Mouse (Mus musculus) heart, postnatal 0 days (tissue): ENCODE data around the gene Hspd1. TPM values are rescaled to one million over a fixed set of nuclear protein-coding genes. Genes with fewer than 3 reads are reported as not detected.

Experiments used
- ATAC-seq: fragments of 200-750 bp; cut with Nextera tagmentation; 2 replicates; pipeline ENCODE4 v1.8.0; 2017; ENCODE audit warnings: low read depth, moderate number of reproducible peaks, moderate library complexity; ENCODE audit not compliant: insufficient read depth
- DNase-seq: peaks from one replicate; pipeline ENCODE4 v3.0.0-alpha.2; 2016; ENCODE audit warnings: low spot score
- H3K27ac ChIP-seq: fragments of 300-500 bp; sonication (generic); 2 replicates; pipeline ENCODE4 v1.5.1; 2014; ENCODE audit warnings: low read depth, mild to moderate bottlenecking
- H3K27me3 ChIP-seq: fragments of 300-500 bp; sonication (generic); 2 replicates; pipeline ENCODE4 v1.6.1; 2014; ENCODE audit warnings: low read length, mixed read lengths; ENCODE audit not compliant: control insufficient read depth, insufficient read depth
- H3K36me3 ChIP-seq: fragments of 300-500 bp; sonication (generic); replicated peaks from 2 replicates; pipeline ENCODE4 v1.6.1; 2014; ENCODE audit warnings: low read length, mixed read lengths; ENCODE audit not compliant: control insufficient read depth, insufficient read depth
- H3K4me1 ChIP-seq: fragments of 300-500 bp; sonication (generic); 2 replicates; pipeline ENCODE4 v1.6.1; 2014; ENCODE audit warnings: antibody characterized with exemption; ENCODE audit not compliant: control insufficient read depth, insufficient read depth
- H3K4me2 ChIP-seq: fragments of 300-500 bp; sonication (generic); 2 replicates; pipeline ENCODE4 v1.6.1; 2014; ENCODE audit warnings: low read depth, mild to moderate bottlenecking, low read length, moderate library complexity
- H3K4me3 ChIP-seq: fragments of 300-500 bp; sonication (generic); 2 replicates; pipeline ENCODE4 v1.5.1; 2014; ENCODE audit warnings: low read depth, low read length
- H3K9ac ChIP-seq: fragments of 300-500 bp; sonication (generic); replicated peaks from 2 replicates; pipeline ENCODE4 v1.6.1; 2014; ENCODE audit warnings: low read depth, low read length, mixed read lengths
- H3K9me3 ChIP-seq: fragments of 300-500 bp; sonication (generic); replicated peaks from 2 replicates; pipeline ENCODE4 v1.6.1; 2016; ENCODE audit warnings: low read length; ENCODE audit not compliant: control insufficient read depth
- CTCF ChIP-seq: IDR thresholded peaks from 2 replicates; pipeline ENCODE4 v1.5.1; 2016; ENCODE audit warnings: antibody characterized with exemption, control low read depth, low read depth
- EP300 ChIP-seq: IDR thresholded peaks from 2 replicates; pipeline ENCODE4 v1.6.1; 2016; ENCODE audit warnings: antibody characterized with exemption, low read depth
- WGBS: fragments of 180-500 bp; shearing (Covaris S2); extraction: QIAGEN DNeasy Blood & Tissue Kit; methylation state at CpG from one replicate; pipeline ENCODE4 v1.1.7; 2014; 5-methylcytosine and 5-hydroxymethylcytosine counted together
- polyA plus RNA-seq: library from polyadenylated mRNA; unstranded; fragments of >200 nt; fragmentation: Nextera tagmentation; extraction: Ambion mirVana; gene quantifications from 2 replicates; pipeline ENCODE4 v1.2.1, GENCODE M21; 2015
- total RNA-seq: library from RNA; depleted of rRNA; stranded (reverse); fragments of >200 nt; gene quantifications from 2 replicates; pipeline ENCODE4 v1.2.3, GENCODE M21; 2014; ENCODE audit warnings: low replicate concordance

The Hspd1 gene
- total and polyA plus RNA-seq, 2 experiments from 2014 or later = 139 to 397 TPM

GRCm38 (mm10) chr1:55055322-55056115, 32.5 kb downstream of the Hspd1 start:
- H3K36me3 ChIP-seq = peaks cover 19% of the 10 kb centered on the region; the same call in 1 of the 2 replicates
- TF ChIP-seq CTCF (no peak), EP300 (no peak)
- H3K4me2 ChIP-seq = no peak overlapping the region
- no peaks in the 10 kb centered on the region for H3K27me3 ChIP-seq
- no peak overlapping the region for H3K4me3 ChIP-seq
- WGBS = 85% methylated on average over 5 of the region's 5 CpGs
- no peak overlapping the region for H3K9ac ChIP-seq
- ATAC-seq = no peak
- DNase-seq = no peak
- H3K9me3 ChIP-seq = no peaks in the 10 kb centered on the region
- H3K27ac ChIP-seq = no peak overlapping the region
- H3K4me1 ChIP-seq = peaks cover 16% of the 10 kb centered on the region

DNA sequence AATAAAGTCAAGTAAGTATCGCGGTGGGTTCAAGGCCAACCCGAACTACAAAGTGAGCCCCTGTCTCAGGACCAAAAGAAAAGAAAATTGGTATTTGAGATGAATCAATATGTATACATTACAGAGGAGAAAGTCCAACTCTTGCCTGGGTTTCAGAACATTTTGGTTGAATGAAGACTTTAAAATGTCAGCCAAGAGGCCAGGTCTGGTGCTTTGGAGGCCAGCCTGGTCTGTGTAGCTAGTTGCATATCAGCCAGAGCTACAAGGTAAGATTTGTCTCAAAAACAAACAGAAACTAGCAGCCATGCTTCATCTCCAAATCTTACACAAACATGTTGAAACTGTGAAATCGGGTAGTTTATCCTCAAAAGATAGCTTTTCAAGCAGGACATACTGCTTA, 34.4 kb downstream of the Hspd1 start:
- Histone ChIP-seq H3K27ac (peak overlapping the region; percentile 95), H3K27me3 (no peaks in the 10 kb centered on the region), H3K4me2 (peak overlapping the region; percentile 74), H3K9me3 (no peaks in the 10 kb centered on the region), H3K4me1 (peaks cover 16% of the 10 kb centered on the region), H3K36me3 (peaks cover 19% of the 10 kb centered on the region; the same call in 1 of the 2 replicates), H3K4me3 (peak overlapping the region; percentile 74), H3K9ac (peak overlapping the region; percentile 70)
- no peak for TF ChIP-seq CTCF
- no peak for TF ChIP-seq EP300
- ATAC-seq (no peak), DNase-seq (no peak)
- 69% methylated on average over 4 of the region's 4 CpGs for whole genome bisulfite sequencing

GRCm38 (mm10) chr1:55053005-55053404, 35.0 kb downstream of the Hspd1 start:
- Histone ChIP-seq H3K4me2 (peak overlapping the region; percentile 74), H3K4me3 (peak overlapping the region; percentile 74), H3K27ac (peak overlapping the region; percentile 95), H3K4me1 (peaks cover 16% of the 10 kb centered on the region), H3K9ac (peak overlapping the region; percentile 70), H3K9me3 (no peaks in the 10 kb centered on the region), H3K36me3 (peaks cover 19% of the 10 kb centered on the region; the same call in 1 of the 2 replicates), H3K27me3 (no peaks in the 10 kb centered on the region)
- peak; percentile 63 for ATAC-seq
- DNase-seq = peak; percentile 81
- WGBS = 0% methylated on average over 36 of the region's 42 CpGs
- TF ChIP-seq CTCF (peak; percentile 12; the same call in 1 of the 2 replicates), EP300 (peak; percentile 20)

GRCm38 (mm10) chr1:55052355-55052953, 35.6 kb downstream of the Hspd1 start, which contains the start of gene Coq10b:
Coq10b (plus strand) TSS chr1:55052770.
- DNase-seq = peak; percentile 98
- H3K4me1 ChIP-seq = peaks cover 16% of the 10 kb centered on the region
- peaks cover 19% of the 10 kb centered on the region; the same call in 1 of the 2 replicates for H3K36me3 ChIP-seq
- no peaks in the 10 kb centered on the region for H3K9me3 ChIP-seq
- peak; percentile 100 for ATAC-seq
- under 1% methylated on average over 46 of the region's 46 CpGs for WGBS
- TF ChIP-seq EP300 = peak; percentile 81; the same call in 1 of the 2 replicates
- TF ChIP-seq CTCF = no peak
- H3K9ac ChIP-seq = peak within 1 kb of the TSS; percentile 70
- peak within 1 kb of the TSS; percentile 74 for H3K4me3 ChIP-seq
- no peaks in the 10 kb centered on the region for H3K27me3 ChIP-seq
- peak within 1 kb of the TSS; percentile 95 for H3K27ac ChIP-seq
- H3K4me2 ChIP-seq = peak within 1 kb of the TSS; percentile 74

DNA sequence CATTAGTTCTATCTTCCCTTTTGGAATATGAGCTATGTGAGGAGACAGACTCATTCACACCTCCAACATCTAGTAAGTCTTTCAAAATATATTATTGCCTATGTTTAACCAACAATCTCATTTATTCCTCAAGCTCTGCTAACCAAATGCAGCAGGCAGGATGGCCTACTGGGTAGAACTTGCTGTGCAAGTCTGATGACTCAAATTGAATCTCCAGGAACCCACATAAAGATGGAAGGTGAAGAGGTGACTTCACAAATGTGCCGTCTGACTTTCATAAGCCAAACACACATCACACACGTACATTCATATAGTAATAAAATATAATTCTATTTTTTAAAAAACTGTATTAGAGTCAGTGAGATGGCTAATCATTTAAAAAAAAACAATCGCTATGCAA, 36.4 kb downstream of the Hspd1 start:
- H3K4me1 ChIP-seq = peaks cover 16% of the 10 kb centered on the region
- H3K4me2 ChIP-seq = peak overlapping the region; percentile 74
- WGBS = 73% methylated on average over 3 of the region's 3 CpGs
- ATAC-seq (no peak), DNase-seq (no peak)
- peak overlapping the region; percentile 53 for H3K9ac ChIP-seq
- TF ChIP-seq CTCF (no peak), EP300 (no peak)
- peak overlapping the region; percentile 95 for H3K27ac ChIP-seq
- peaks cover 15% of the 10 kb centered on the region; the same call in 1 of the 2 replicates for H3K36me3 ChIP-seq
- no peaks in the 10 kb centered on the region for H3K9me3 ChIP-seq
- H3K27me3 ChIP-seq = no peaks in the 10 kb centered on the region
- H3K4me3 ChIP-seq = peak overlapping the region; percentile 74
